Mouse (Mus musculus): ENCODE data around the gene Med24.

DNA sequence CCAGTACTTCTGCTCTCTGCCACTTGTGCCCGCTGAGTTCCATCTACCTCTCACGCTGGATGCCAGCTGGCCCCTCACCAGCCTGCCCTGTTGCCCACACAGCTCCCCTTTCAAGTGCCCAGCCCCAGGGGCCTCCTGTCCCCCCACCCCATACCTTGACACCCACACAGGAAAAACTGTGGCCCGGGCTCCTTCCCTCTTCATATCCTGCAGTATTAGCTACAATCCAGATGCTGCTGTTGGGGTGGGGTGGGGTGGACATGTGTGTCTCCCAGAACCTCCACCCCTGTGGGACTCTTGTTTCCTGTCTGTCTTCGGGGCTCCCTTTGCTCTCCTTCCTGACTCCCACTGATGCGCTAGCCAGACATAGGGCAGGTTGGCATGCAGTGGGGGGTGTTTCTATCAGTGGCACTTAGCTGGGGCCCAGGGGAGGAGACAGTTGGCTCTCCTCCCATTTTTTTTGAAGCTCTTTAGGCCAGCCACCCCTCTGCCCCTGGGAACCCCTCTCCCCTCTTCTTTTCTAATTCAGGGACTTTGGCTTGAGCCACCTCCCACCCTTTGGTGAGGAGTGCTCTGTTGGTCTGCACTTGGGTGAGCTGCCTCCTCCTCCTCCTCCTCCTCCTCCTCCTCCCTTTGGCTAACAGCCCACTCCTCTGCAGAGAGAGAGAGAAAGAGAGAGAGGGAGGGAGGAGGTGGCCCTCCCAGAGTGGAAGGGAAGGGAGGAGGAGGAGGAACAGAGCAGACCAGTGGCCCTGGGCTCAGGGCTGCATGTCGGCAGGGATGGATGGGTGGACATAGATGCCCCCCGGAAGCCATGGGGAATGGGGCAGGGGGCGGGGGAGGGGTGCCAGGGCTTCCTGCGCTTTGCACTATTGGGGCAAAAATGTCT lies 36.4 kb upstream of the Med24 start:
- TF ChIP-seq POLR2A (IDR thresholded peaks at IDR 0.05; ENCODE audit: insufficient read depth, low read depth, low read length), result no peak
- TF ChIP-seq EP300 (IDR thresholded peaks at IDR 0.05; ENCODE audit: insufficient read depth, low read depth, low read length), result peak; percentile 42; the same call in 1 of the 2 replicates
- no peak for TF ChIP-seq CTCF (IDR thresholded peaks at IDR 0.05)
